Mouse (Mus musculus) MEL (cell line): ENCODE measurements at regions not wholly inside any gene's neighbourhood (a gene's known extent, or its start where the extent isn't known, plus 50 kb on each side); places are given as distances from the start of the nearest gene placed in this dataset.

Experiments used
- DNase-seq: peaks from one replicate; pipeline ENCODE4 v3.0.0; 2011; ENCODE audit warnings: low read depth, low spot score
- H3K27ac ChIP-seq: 2 replicates; pipeline ENCODE4 v1.5.1; 2012; ENCODE audit warnings: low read depth, mild to moderate bottlenecking, control low read depth, low read length, moderate library complexity; ENCODE audit not compliant: control insufficient read depth
- H3K27me3 ChIP-seq, 2 experiments: fragments of 150-350 bp in 1 of 2; sonication (generic) in 1 of 2; 2 replicates each; pipeline ENCODE4 v1.6.1; 2012; ENCODE audit warnings: low read length in 2 of 2, mild to moderate bottlenecking in 2 of 2, improper control_type of control experiment in 1 of 2, moderate library complexity in 1 of 2; ENCODE audit not compliant: insufficient read depth in 2 of 2, control insufficient read depth in 1 of 2
- H3K36me3 ChIP-seq, 2 experiments: 2 replicates each; pipeline ENCODE4 v1.6.1; 2012 to 2014; ENCODE audit warnings: low read length in 2 of 2, improper control_type of control experiment in 1 of 2, inconsistent platforms in 1 of 2, mild to moderate bottlenecking in 1 of 2; ENCODE audit not compliant: insufficient read depth in 2 of 2, control insufficient read depth in 1 of 2
- H3K4me1 ChIP-seq, 2 experiments: fragments of 150-350 bp in 1 of 2; sonication (generic) in 1 of 2; 2 replicates each; pipeline ENCODE4 v1.6.1; 2012; ENCODE audit warnings: low read length in 2 of 2, improper control_type of control experiment in 1 of 2, mild to moderate bottlenecking in 1 of 2; ENCODE audit not compliant: insufficient read depth in 2 of 2, control insufficient read depth in 1 of 2
- H3K4me3 ChIP-seq, 2 experiments: fragments of 150-350 bp in 1 of 2; sonication (generic) in 1 of 2; 2 replicates each; pipeline ENCODE4 v1.5.1; 2012; ENCODE audit warnings: low read depth in 2 of 2, low read length in 2 of 2, mild to moderate bottlenecking in 2 of 2, moderate library complexity in 2 of 2, control low read depth in 1 of 2, improper control_type of control experiment in 1 of 2; ENCODE audit not compliant: control insufficient read depth in 1 of 2, insufficient read depth in 1 of 2
- H3K79me2 ChIP-seq: 2 replicates; pipeline ENCODE4 v1.6.1; 2012; ENCODE audit warnings: mild to moderate bottlenecking, low read length, moderate library complexity; ENCODE audit not compliant: control insufficient read depth, poor library complexity, insufficient read depth
- H3K9ac ChIP-seq: 2 replicates; pipeline ENCODE4 v1.6.1; 2012; ENCODE audit warnings: low read depth, mild to moderate bottlenecking, control low read depth, low read length, moderate library complexity; ENCODE audit not compliant: control insufficient read depth, poor library complexity, severe bottlenecking
- H3K9me3 ChIP-seq: fragments of 150-350 bp; sonication (generic); replicated peaks from 2 replicates; pipeline ENCODE4 v1.6.1; 2012; ENCODE audit warnings: mild to moderate bottlenecking, low read length, improper control_type of control experiment, moderate library complexity; ENCODE audit not compliant: insufficient read depth
- BHLHE40 ChIP-seq: IDR thresholded peaks from 2 replicates; pipeline ENCODE4 v1.6.1; 2012; ENCODE audit warnings: low read depth, mild to moderate bottlenecking, inconsistent platforms, low read length, improper control_type of control experiment, borderline replicate concordance
- CHD2 ChIP-seq: IDR thresholded peaks from 2 replicates; pipeline ENCODE4 v1.6.1; 2011; ENCODE audit warnings: low read length, improper control_type of control experiment
- CTCF ChIP-seq, 3 experiments: IDR thresholded peaks in 2 of 3; conservative IDR thresholded peaks in 1 of 3; 2 replicates each; pipeline ENCODE4 v1.5.1; 2011 to 2012; ENCODE audit warnings: low read length in 3 of 3, low read depth in 2 of 3, mild to moderate bottlenecking in 2 of 3, improper control_type of control experiment in 1 of 3, inconsistent platforms in 1 of 3, mixed read lengths in 1 of 3, moderate library complexity in 1 of 3; ENCODE audit not compliant: control insufficient read depth in 1 of 3, insufficient read depth in 1 of 3, poor library complexity in 1 of 3, severe bottlenecking in 1 of 3
- ETS1 ChIP-seq: IDR thresholded peaks from 2 replicates; pipeline ENCODE4 v1.6.1; 2012; ENCODE audit warnings: low read depth, mild to moderate bottlenecking, inconsistent platforms, low read length, improper control_type of control experiment, moderate library complexity
- GATA1 ChIP-seq: IDR thresholded peaks from 2 replicates; pipeline ENCODE4 v1.6.1; 2011; ENCODE audit warnings: low read depth, low read length, improper control_type of control experiment
- JUND ChIP-seq: IDR thresholded peaks from 2 replicates; pipeline ENCODE4 v1.6.1; 2011; ENCODE audit warnings: low read depth, mild to moderate bottlenecking, improper control_type of control experiment, low read length
- MAZ ChIP-seq: IDR thresholded peaks from 2 replicates; pipeline ENCODE4 v1.6.1; 2012; ENCODE audit warnings: low read depth, mild to moderate bottlenecking, inconsistent platforms, low read length, improper control_type of control experiment
- MEF2A ChIP-seq: IDR thresholded peaks from 2 replicates; pipeline ENCODE4 v1.6.1; 2014; ENCODE audit warnings: low read depth, mild to moderate bottlenecking, inconsistent platforms, low read length, improper control_type of control experiment; ENCODE audit not compliant: poor library complexity, insufficient replicate concordance, severe bottlenecking; ENCODE audit errors: extremely low read depth
- MXI1 ChIP-seq: IDR thresholded peaks from 2 replicates; pipeline ENCODE4 v1.6.1; 2011; ENCODE audit warnings: mild to moderate bottlenecking, low read depth, low read length, improper control_type of control experiment
- MYC ChIP-seq: IDR thresholded peaks from 2 replicates; pipeline ENCODE4 v1.6.1; 2011; ENCODE audit warnings: low read depth, mild to moderate bottlenecking, low read length, improper control_type of control experiment, moderate library complexity
- NELFE ChIP-seq: IDR thresholded peaks from 2 replicates; pipeline ENCODE4 v1.6.1; 2011; ENCODE audit warnings: low read depth, low read length, improper control_type of control experiment
- RAD21 ChIP-seq: IDR thresholded peaks from 2 replicates; pipeline ENCODE4 v1.6.1; 2011; ENCODE audit warnings: mild to moderate bottlenecking, low read depth, low read length, improper control_type of control experiment
- RCOR1 ChIP-seq: IDR thresholded peaks from 2 replicates; pipeline ENCODE4 v1.6.1; 2012; ENCODE audit warnings: low read depth, mild to moderate bottlenecking, inconsistent platforms, low read length, improper control_type of control experiment
- SIN3A ChIP-seq: IDR thresholded peaks from 2 replicates; pipeline ENCODE4 v1.6.1; 2012; ENCODE audit warnings: low read length, improper control_type of control experiment, inconsistent platforms
- SMC3 ChIP-seq: IDR thresholded peaks from 2 replicates; pipeline ENCODE4 v1.6.1; 2011; ENCODE audit warnings: low read depth, low read length, improper control_type of control experiment
- TAL1 ChIP-seq: IDR thresholded peaks from 2 replicates; pipeline ENCODE4 v1.6.1; 2012; ENCODE audit warnings: mild to moderate bottlenecking, inconsistent platforms, low read length, moderate library complexity, mixed read lengths
- TCF12 ChIP-seq: IDR thresholded peaks from 2 replicates; pipeline ENCODE4 v1.6.1; 2014; ENCODE audit warnings: low read depth, mild to moderate bottlenecking, inconsistent platforms, low read length, improper control_type of control experiment, moderate library complexity
- UBTF ChIP-seq: IDR thresholded peaks from 2 replicates; pipeline ENCODE4 v1.6.1; 2012; ENCODE audit warnings: low read depth, mild to moderate bottlenecking, inconsistent platforms, low read length, improper control_type of control experiment, moderate library complexity, borderline replicate concordance; ENCODE audit not compliant: insufficient read depth
- USF2 ChIP-seq, 2 experiments: IDR thresholded peaks; 2 replicates each; pipeline ENCODE4 v1.6.1; 2011 to 2012; ENCODE audit warnings: improper control_type of control experiment in 2 of 2, low read length in 2 of 2, borderline replicate concordance in 1 of 2, inconsistent platforms in 1 of 2, low read depth in 1 of 2, mild to moderate bottlenecking in 1 of 2; ENCODE audit not compliant: insufficient read depth in 1 of 2
- ZC3H11A ChIP-seq: IDR thresholded peaks from 2 replicates; pipeline ENCODE4 v1.6.1; 2012; ENCODE audit warnings: low read depth, mild to moderate bottlenecking, inconsistent platforms, low read length, improper control_type of control experiment
- ZMIZ1 ChIP-seq: IDR thresholded peaks from 2 replicates; pipeline ENCODE4 v1.6.1; 2012; ENCODE audit warnings: low read depth, mild to moderate bottlenecking, inconsistent platforms, low read length, improper control_type of control experiment, moderate library complexity
- ZNF384 ChIP-seq: IDR thresholded peaks from 2 replicates; pipeline ENCODE4 v1.6.1; 2012; ENCODE audit warnings: low read depth, mild to moderate bottlenecking, inconsistent platforms, low read length, improper control_type of control experiment

DNA sequence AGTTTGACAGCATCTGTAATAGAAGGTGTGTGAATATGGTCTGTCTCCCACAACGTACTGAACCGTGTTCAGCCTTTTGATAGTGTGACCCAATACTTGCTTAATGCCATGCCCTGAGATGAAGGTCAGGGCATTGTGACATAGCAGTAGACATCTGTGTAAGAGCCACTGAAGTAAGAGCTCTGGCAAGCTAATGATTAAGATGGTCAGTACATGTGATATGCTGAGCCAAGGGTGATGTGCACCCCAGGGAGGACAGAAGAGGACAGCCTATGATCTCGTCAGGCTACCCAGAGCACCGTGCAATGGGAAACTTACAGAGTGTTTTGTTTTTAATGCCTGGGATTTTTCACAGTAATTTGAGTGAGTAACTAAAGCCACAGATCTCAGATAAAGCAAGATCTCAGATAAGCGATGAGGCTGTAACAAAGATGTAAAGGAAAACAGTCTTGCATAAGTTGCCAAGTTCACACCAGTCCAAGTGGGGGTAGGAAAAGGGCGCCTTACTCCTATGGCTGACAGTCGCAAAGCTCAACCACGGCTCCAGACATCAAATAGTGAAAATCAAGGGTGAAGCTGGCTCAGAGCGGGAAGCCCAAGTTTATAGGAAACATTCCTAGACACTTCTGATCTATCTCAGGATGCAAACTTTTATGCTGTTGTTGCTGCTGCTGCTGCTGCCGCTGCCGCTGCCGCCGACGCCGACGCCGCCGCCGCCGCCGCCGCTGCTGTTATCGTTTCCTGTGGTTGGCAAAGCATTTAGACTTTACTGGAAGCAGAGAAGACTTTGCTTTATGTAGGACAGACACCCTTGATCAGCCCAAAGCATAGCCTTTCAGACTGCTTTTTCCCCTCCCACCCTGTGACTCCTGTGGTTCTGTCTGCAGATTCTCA lies 89.6 kb downstream of the Sptssa start:
- Histone ChIP-seq H3K9ac (no peak overlapping the region), H3K9me3 (no peaks in the 10 kb centered on the region), H3K4me1 (no peaks in the 10 kb centered on the region), H3K4me3 (no peak overlapping the region), H3K27me3 (no peaks in the 10 kb centered on the region), H3K27ac (no peak overlapping the region), H3K36me3 (no peaks in the 10 kb centered on the region), H3K79me2 (no peaks in the 10 kb centered on the region)
- TF ChIP-seq USF2 (IDR thresholded peaks at IDR 0.05; ENCODE audit: borderline replicate concordance in 1 of 2, insufficient read depth in 1 of 2, low read depth in 1 of 2, low read length in 2 of 2) (no peak), GATA1 (no peak), SMC3 (no peak), BHLHE40 (no peak)
- no peak for DNase-seq

DNA sequence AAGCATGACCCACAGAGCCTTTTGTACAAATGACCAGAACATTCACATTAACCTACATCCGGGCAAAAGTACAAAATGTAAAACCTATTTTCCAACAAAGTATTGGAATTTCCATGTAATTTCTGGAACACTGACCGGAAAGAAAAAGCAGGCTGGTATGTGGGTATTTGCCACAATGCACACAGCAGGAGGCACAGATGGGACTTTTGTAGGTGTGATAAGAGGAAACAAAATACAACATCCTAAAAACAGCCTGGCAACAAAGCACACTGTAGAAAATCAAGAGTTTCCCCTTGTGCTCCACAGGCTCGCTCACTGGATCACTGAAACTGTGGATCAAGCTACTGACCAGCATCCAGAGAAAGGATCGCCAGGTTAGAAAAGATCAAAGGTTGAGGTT lies 94.4 kb downstream of the Sptssa start:
- no peaks in the 10 kb centered on the region for H3K4me1 ChIP-seq
- no peak overlapping the region for H3K4me3 ChIP-seq
- no peak overlapping the region for H3K27ac ChIP-seq
- no peaks in the 10 kb centered on the region for H3K79me2 ChIP-seq
- H3K27me3 ChIP-seq: no peaks in the 10 kb centered on the region
- H3K9me3 ChIP-seq: no peaks in the 10 kb centered on the region
- TF ChIP-seq ETS1: no peak
- no peak for TF ChIP-seq UBTF
- no peak for TF ChIP-seq ZMIZ1
- TF ChIP-seq BHLHE40: no peak
- no peak for TF ChIP-seq TCF12
- no peak for TF ChIP-seq MAZ
- TF ChIP-seq CTCF (IDR thresholded peaks at IDR 0.05 in 2 of 3, conservative IDR thresholded peaks at IDR 0.05 in 1 of 3; ENCODE audit: control insufficient read depth in 1 of 3, insufficient read depth in 1 of 3, low read depth in 2 of 3, low read length in 3 of 3, poor library complexity in 1 of 3, severe bottlenecking in 1 of 3): no peak
- no peak for TF ChIP-seq RCOR1
- no peak for TF ChIP-seq ZC3H11A
- no peak for TF ChIP-seq RAD21
- TF ChIP-seq NELFE: no peak
- TF ChIP-seq GATA1: no peak
- TF ChIP-seq MEF2A: no peak
- TF ChIP-seq JUND: no peak
- TF ChIP-seq SIN3A: no peak
- no peak for TF ChIP-seq ZNF384
- no peak for TF ChIP-seq CHD2
- no peak for TF ChIP-seq TAL1
- no peak for TF ChIP-seq MXI1
- TF ChIP-seq MYC: no peak
- TF ChIP-seq, all 39 proteins: peak for 0
- no peak overlapping the region for H3K9ac ChIP-seq
- DNase-seq: no peak
- H3K36me3 ChIP-seq: no peaks in the 10 kb centered on the region
